Mouse (Mus musculus) gastrocnemius, adult 2 months (tissue): ENCODE data around the gene Gm45753. TPM values are rescaled to one million over a fixed set of nuclear protein-coding genes. Genes with fewer than 3 reads are reported as not detected.
A peak's percentile ranks its signal among the peaks of the same experiment; 100 is the strongest.

Source experiments
- DNase-seq: peaks from one replicate; pipeline ENCODE4 v3.0.0; 2022
- H3K27ac ChIP-seq: fragments of 200-600 bp; 2 replicates; pipeline ENCODE4 v1.8.1; 2022; ENCODE audit warnings: mild to moderate bottlenecking
- H3K4me3 ChIP-seq: fragments of 200-600 bp; 2 replicates; pipeline ENCODE4 v1.8.1; 2022; ENCODE audit warnings: mild to moderate bottlenecking, moderate library complexity
- CTCF ChIP-seq: fragments of 200-600 bp; IDR thresholded peaks from 2 replicates; pipeline ENCODE4 v1.8.1; 2022; ENCODE audit warnings: antibody characterized with exemption, mild to moderate bottlenecking, moderate library complexity
- intact Hi-C: fragments of 180-260 bp; cut with DNase I; formaldehyde crosslinking; loops from one replicate; pipeline ENCODE4 v1.15.1; 2025
- total RNA-seq, 2 experiments: library from RNA; stranded (reverse); gene quantifications; 2 replicates each; pipeline ENCODE4 v1.2.3; 2021

The Gm45753 gene
- total RNA-seq, 2 experiments from 2014 or later: not detected

DNA sequence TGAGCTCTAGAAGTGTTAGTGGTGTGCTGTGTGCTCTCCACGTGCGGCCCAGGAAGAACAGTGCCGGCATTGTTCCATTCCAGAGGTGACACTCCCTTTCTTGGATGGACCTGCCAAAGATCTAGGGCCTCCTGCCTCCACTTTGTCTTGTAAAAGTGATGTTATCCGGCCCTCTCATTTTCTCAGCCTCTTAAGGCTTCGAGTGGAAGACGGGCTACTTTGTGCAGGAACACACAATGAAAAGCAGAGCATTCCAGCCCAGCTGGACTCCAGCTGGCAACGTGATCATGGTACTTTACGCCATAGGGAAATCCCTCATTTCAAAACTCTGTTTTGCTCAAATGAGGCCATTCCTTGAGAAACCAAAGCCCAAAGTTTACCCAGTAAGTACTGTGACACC, 41.3 kb downstream of the Gm45753 start:
- intact Hi-C loops: no loop called here
- Histone ChIP-seq H3K4me3 (no peak overlapping the region), H3K27ac (no peak overlapping the region)
- no peak for DNase-seq
- TF ChIP-seq CTCF: no peak

DNA sequence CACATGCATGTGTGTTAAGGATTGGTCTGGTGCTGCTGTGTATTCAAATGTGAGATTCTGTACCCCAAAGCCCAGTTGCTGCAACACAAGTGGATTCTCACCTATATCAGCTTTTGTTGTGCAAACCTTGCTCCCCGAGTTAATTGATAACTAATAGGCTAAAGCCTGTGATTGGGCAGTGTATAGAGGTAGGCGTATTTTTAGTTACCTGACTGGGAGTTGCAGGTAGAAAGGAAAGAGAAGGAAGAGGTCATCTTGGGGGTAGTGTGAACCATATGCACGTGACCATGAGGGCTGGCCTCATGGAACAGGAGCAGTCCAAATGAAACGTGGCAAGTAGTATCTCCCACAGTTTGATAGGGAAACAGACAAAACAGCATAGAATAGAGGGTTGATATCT, 43.3 kb downstream of the Gm45753 start:
- Histone ChIP-seq H3K4me3 (no peak overlapping the region), H3K27ac (no peak overlapping the region)
- TF ChIP-seq CTCF: no peak
- no peak for DNase-seq
- intact Hi-C loops: no loop called here

DNA sequence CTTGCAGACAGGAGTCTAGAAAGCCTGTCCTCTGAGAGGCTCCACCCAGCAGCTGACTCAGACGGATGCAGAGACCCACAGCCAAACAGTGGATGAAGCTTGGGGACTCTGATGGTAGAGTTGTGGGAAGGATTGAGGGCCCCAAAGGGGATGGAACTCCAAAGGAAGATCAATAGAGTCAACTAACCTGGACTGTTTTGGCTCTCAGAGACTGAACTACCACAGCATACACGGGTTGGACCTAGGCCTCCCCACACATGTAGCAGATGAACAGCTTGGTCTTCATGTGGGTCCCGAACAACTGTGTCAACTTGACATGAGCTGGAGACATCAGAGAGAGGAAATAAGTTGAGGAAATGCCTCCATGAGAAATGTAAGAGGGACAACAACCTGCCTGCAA, 45.4 kb downstream of the Gm45753 start:
- no peak overlapping the region for H3K4me3 ChIP-seq
- intact Hi-C loops: no loop called here
- H3K27ac ChIP-seq: no peak overlapping the region
- TF ChIP-seq CTCF: no peak
- no peak for DNase-seq

DNA sequence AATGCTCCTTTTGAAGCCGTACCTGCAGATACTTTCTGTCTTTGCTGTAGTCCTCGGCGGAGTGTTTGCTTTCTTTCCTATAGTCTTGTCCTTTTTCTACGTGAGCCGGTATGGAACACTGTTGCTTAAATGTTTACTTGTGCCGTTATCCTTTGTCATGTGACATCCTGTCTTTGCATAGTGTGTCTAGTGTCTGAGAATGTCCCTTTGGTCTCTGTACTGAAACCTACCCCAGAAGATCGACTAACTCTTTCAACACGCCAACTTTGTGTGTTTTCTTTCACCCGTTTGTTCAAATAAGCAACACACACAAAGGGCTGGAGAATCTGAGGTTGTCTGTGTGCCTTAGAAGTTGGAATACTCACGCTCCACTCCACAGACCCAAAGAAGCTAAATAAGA, 46.3 kb downstream of the Gm45753 start, which contains the start of gene F11:
TSS of gene F11 (minus strand) at position 112 of the 400 bp plus-strand sequence.
- Histone ChIP-seq H3K4me3 (no peak within 1 kb of the TSS), H3K27ac (no peak within 1 kb of the TSS)
- DNase-seq: no peak
- intact Hi-C loops: no loop called here
- TF ChIP-seq CTCF: no peak

DNA sequence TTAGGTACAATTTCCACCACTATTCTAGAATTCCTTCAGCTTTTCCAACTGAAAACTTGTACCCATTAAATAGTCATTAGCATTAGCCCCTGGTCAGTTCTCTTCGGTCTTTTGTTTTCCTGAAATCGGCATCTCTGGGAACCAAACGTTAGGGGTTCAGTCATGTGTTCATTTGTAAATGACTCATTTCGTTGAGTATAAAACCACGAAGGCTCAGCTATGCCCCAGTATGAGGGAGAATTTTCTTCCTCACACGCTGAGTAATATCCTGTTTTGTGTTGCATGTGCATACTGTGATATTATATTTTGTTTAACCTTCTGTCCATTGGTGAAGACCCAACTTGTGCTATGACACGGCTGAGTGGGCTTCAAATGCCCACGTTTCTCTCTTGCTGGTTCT, 49.8 kb downstream of the Gm45753 start:
- intact Hi-C loops: no loop called here
- DNase-seq: no peak
- Histone ChIP-seq H3K27ac (no peak overlapping the region), H3K4me3 (no peak overlapping the region)
- TF ChIP-seq CTCF: no peak

DNA sequence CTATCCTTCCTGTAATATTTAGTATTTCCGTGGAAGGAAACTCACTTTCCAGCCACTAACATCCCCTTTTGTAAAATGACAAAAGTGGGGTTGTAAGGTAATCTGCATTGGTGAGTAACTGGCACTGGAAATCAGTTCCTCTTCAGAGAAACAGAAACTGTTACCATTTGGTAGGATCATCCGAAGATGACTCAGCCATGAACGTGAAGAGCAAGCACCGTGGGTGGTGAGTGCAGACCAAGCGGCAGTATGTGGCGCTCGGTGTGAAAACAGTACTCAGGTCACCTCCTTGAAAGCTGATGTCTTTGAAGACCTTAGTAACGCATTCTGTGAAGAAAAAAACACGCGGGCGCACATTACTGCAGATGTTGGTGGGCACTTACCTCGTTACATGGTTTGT, 53.2 kb downstream of the Gm45753 start:
- H3K4me3 ChIP-seq: no peak overlapping the region
- H3K27ac ChIP-seq: no peak overlapping the region
- intact Hi-C loops: no loop called here
- DNase-seq: no peak
- no peak for TF ChIP-seq CTCF

DNA sequence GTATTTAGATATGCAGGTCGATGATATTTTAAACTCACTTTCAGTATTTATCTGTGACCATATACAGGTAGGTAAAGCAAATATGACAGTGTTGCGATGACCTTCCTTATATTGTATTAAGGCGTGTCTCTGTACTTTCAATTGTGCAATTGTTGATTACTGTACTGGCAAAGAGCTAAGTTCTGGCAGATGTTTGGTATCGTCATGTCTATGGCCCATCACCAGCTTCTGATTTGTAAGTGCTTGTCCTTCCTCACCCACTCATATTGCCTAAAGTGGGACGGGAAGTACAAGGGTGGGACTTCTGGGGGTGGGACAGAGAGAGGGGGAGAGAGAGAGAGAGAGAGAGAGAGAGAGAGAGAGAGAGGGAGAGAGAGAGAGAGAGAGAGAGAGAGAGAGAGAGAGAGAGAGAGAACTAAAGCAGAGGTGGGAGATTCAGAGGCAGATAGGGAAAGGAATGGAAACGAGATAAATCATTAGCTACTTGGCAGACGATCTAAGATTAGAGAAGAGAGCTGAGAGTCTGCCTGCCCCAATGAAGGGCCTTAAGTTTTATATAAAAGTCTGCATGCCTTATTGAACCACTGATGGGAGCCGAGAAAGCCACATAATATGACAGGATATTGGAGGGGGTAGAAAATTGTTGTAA, 53.9 kb downstream of the Gm45753 start:
- H3K4me3 ChIP-seq: no peak overlapping the region
- intact Hi-C loops: no loop called here
- DNase-seq: no peak
- TF ChIP-seq CTCF: no peak
- H3K27ac ChIP-seq: no peak overlapping the region

DNA sequence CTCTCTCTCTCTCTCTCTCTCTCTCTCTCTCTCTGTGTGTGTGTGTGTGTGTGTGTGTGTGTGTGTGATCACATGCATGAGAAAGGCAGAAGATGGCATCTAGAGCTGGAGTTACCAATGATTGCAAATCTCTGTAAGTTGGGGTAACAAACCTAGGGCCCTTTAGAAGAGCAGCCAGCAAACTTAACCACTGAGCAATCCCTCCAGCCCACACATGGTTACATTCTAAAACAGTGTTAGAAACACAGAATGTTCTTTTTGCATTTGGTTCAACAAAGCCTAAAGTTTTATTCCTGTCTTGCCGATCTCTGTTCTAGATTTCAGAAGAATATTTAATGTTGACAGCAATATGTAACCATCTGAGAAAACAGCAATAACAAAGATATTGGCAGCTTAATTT, 54.7 kb downstream of the Gm45753 start:
- H3K4me3 ChIP-seq: no peak overlapping the region
- no peak for TF ChIP-seq CTCF
- intact Hi-C loops: no loop called here
- no peak for DNase-seq
- H3K27ac ChIP-seq: no peak overlapping the region

DNA sequence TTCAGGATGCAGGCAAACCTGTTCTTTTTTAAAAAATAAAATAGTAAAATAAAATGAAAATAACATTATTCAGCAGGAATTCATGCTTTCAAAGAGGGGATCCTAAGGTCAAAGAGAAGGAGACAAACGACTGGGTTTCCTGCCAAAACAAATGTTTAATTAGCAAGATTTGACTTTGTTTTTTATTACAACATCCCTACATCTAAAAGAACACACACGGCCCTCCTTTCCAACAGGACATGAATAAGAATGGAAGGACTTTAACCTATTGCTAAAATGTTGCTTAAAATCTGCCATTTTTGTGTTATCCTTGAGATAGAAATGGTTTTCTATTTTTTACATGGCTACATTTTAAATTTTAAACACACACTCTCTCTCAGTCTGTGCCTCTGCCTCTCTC, 55.2 kb downstream of the Gm45753 start:
- intact Hi-C loops: no loop called here
- no peak for TF ChIP-seq CTCF
- Histone ChIP-seq H3K27ac (no peak overlapping the region), H3K4me3 (no peak overlapping the region)
- DNase-seq: no peak

DNA sequence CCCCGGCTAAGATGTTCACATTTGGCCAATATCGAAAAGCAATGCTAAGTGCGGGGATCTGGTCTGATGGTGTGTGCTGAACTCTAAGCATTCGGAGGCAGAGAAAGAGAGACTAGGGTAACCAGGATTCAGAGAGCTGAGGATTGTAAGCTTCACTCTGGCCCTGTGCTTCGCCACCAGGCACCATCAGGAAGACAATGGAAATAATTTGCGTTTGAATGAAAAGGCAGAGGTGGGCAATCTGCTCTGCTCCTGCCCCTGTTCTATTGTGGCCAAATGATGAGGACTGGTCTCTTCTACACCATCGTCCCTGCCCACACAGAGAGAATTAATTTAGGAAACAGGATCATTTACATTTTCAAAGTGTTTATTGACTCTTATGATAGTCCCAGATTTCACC, 62.0 kb downstream of the Gm45753 start:
- Histone ChIP-seq H3K27ac (no peak overlapping the region), H3K4me3 (no peak overlapping the region)
- no peak for TF ChIP-seq CTCF
- no peak for DNase-seq
- intact Hi-C loops: no loop called here

DNA sequence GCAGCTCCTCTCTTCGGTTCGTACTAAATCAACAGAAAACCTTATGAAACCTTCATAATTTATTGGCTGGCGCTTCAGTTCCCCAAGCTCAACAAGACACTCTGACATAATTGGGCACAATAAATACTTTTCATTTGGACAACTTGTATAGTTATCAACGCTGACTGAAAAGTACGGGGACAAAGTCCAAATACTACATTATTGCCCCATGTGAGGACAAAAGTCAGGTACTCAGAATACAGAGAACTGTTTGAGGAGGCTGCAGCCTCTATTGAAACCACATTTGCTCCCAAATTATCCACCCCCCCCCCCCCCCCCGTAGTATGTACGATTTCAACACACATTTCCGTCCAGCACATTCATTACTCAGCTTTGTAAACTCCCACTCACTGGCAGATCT, 68.9 kb downstream of the Gm45753 start:
- no peak for TF ChIP-seq CTCF
- no peak overlapping the region for H3K4me3 ChIP-seq
- no peak for DNase-seq
- no peak overlapping the region for H3K27ac ChIP-seq
- intact Hi-C loops: loop anchor here (5.0 kb wide), 1 partner anchor 187 kb away; no protein-coding TSS in a partner anchor

DNA sequence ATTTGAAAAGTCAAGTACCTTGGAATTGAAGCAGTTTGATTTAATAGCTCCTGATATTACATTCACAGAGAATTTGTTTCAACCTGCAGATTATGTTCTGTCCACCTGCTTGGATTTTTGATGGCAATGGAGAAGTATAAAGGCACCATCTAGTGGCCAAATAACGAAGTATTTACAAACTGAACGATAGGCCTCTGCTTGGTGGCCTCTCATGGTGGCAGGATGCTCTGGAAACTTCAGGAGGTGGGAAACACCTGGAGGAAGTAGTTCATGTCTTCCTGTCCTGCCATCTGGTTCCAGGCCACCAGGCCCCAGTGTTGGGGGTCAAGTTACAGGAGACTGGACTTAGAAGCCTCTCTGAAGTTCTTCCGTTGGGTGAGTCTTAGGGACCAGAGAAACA, 70.0 kb downstream of the Gm45753 start:
- peak; percentile 15 for DNase-seq
- Histone ChIP-seq H3K27ac (no peak overlapping the region), H3K4me3 (no peak overlapping the region)
- peak; percentile 72 for TF ChIP-seq CTCF
- intact Hi-C loops: loop anchor here (5.0 kb wide), 1 partner anchor 186 kb away; no protein-coding TSS in a partner anchor

DNA sequence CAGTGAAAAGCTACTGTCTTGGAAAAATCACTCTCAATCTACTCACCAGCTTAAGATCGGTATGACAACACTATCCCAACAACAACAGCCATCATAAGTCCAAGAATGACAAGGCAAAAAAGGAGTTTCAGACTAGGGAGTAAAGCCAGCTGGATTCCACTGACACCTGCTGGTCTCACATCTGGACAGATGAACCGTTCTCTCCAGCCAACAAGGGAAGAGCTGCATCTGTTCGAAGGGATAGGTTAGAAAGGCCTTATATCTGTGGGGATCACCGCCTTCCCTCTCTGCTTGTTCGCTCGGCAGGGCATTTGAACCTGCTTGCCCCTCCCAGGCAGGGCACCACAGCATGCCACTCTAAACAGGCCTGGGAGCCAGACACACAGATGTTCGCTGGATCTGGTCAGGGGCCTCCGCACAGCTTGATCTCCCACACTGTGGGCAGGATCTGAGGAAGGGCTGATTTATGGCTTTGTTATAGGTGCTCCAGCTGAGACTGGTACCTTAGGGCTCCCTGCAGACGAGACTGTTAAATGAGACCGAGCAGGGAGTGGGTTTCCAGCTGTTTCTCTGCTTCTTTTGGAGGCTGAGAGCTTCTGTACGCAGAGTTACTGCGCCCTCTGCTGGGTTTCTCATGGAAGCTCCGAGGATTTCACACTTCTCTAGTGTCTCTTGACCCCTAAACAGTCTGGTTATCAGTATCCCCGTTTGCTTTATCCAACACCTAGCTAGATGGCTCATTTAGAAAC, 71.9 kb downstream of the Gm45753 start:
- Histone ChIP-seq H3K4me3 (peak overlapping the region; percentile 33; the same call in 1 of the 2 replicates), H3K27ac (no peak overlapping the region)
- peak; percentile 37 for DNase-seq
- TF ChIP-seq CTCF: peak; percentile 75
- intact Hi-C loops: loop anchor here (1.0 to 5.0 kb wide), 2 partner anchors 168 to 184 kb away; no protein-coding TSS in a partner anchor
